Mouse (Mus musculus) hindbrain, embryonic 14.5 days (tissue): ENCODE measurements at regions not wholly inside any gene's neighbourhood (a gene's known extent, or its start where the extent isn't known, plus 50 kb on each side); places are given as distances from the start of the nearest gene placed in this dataset.

ENCODE experiments used
- ATAC-seq: fragments of 200-750 bp; cut with Nextera tagmentation; 2 replicates; pipeline ENCODE4 v1.8.0; 2017; ENCODE audit warnings: moderate number of reproducible peaks, mild to moderate bottlenecking, moderate TSS enrichment, moderate library complexity; ENCODE audit not compliant: low FRiP score
- DNase-seq: peaks from one replicate; pipeline ENCODE4 v3.0.0-alpha.2; 2015; ENCODE audit warnings: low spot score
- H3K27ac ChIP-seq: fragments of 300-500 bp; sonication (generic); 2 replicates; pipeline ENCODE4 v1.5.1; 2014; ENCODE audit warnings: mild to moderate bottlenecking, moderate library complexity
- H3K27me3 ChIP-seq: fragments of 300-500 bp; sonication (generic); 2 replicates; pipeline ENCODE4 v1.6.1; 2014; ENCODE audit warnings: mild to moderate bottlenecking, low read length, mixed read lengths; ENCODE audit not compliant: control insufficient read depth, insufficient read depth
- H3K36me3 ChIP-seq: fragments of 300-500 bp; sonication (generic); replicated peaks from 2 replicates; pipeline ENCODE4 v1.6.1; 2014; ENCODE audit not compliant: control insufficient read depth, insufficient read depth
- H3K4me1 ChIP-seq: fragments of 300-500 bp; sonication (generic); replicated peaks from 2 replicates; pipeline ENCODE4 v1.6.1; 2014; ENCODE audit warnings: antibody characterized with exemption, low read length, mixed read lengths; ENCODE audit not compliant: control insufficient read depth, insufficient read depth
- H3K4me2 ChIP-seq: fragments of 300-500 bp; sonication (generic); replicated peaks from 2 replicates; pipeline ENCODE4 v1.6.1; 2014; ENCODE audit warnings: mild to moderate bottlenecking, moderate library complexity
- H3K4me3 ChIP-seq: fragments of 300-500 bp; sonication (generic); replicated peaks from 2 replicates; pipeline ENCODE4 v1.5.1; 2014; ENCODE audit warnings: mild to moderate bottlenecking, low read length
- H3K9ac ChIP-seq: fragments of 300-500 bp; sonication (generic); 2 replicates; pipeline ENCODE4 v1.6.1; 2014
- H3K9me3 ChIP-seq: fragments of 300-500 bp; sonication (generic); 2 replicates; pipeline ENCODE4 v1.6.1; 2016; ENCODE audit warnings: low read length; ENCODE audit not compliant: control insufficient read depth
- WGBS: fragments of 180-500 bp; shearing (Covaris S2); extraction: QIAGEN DNeasy Blood & Tissue Kit; methylation state at CpG from one replicate; pipeline ENCODE4 v1.1.7; 2014; 5-methylcytosine and 5-hydroxymethylcytosine counted together

GRCm38 (mm10) chr3:103423290-103423689 is 144.2 kb downstream of the Trim33 start:
- no peak for ATAC-seq
- Histone ChIP-seq H3K27me3 (no peaks in the 10 kb centered on the region), H3K4me1 (peaks cover 33% of the 10 kb centered on the region), H3K27ac (no peak overlapping the region), H3K4me2 (no peak overlapping the region), H3K9me3 (no peaks in the 10 kb centered on the region), H3K36me3 (no peaks in the 10 kb centered on the region), H3K4me3 (no peak overlapping the region), H3K9ac (no peak overlapping the region)
- 82% methylated on average over 4 of the region's 4 CpGs for WGBS
- no peak for DNase-seq

- Histone ChIP-seq H3K4me2 (no peak overlapping the region), H3K36me3 (no peaks in the 10 kb centered on the region), H3K27ac (no peak overlapping the region), H3K4me3 (no peak overlapping the region), H3K9me3 (no peaks in the 10 kb centered on the region), H3K27me3 (no peaks in the 10 kb centered on the region), H3K4me1 (peaks cover 12% of the 10 kb centered on the region), H3K9ac (no peak overlapping the region)
- 88% methylated on average over 19 of the region's 19 CpGs for WGBS
- DNase-seq, result no peak
- ATAC-seq, result no peak
These were observed 146.8 kb downstream of the Trim33 start for GRCm38 (mm10) chr3:103425812-103426430.

GRCm38 (mm10) chr3:103429227-103429788 is 145.7 kb upstream of the Syt6 start:
- Histone ChIP-seq H3K27ac (no peak overlapping the region), H3K36me3 (no peaks in the 10 kb centered on the region), H3K4me3 (no peak overlapping the region), H3K9me3 (no peaks in the 10 kb centered on the region), H3K4me1 (no peaks in the 10 kb centered on the region), H3K27me3 (no peaks in the 10 kb centered on the region), H3K4me2 (no peak overlapping the region), H3K9ac (no peak overlapping the region)
- ATAC-seq, result no peak
- 15% methylated on average over 5 of the region's 5 CpGs for WGBS
- DNase-seq, result no peak

GRCm38 (mm10) chr3:103430131-103430530 is 144.9 kb upstream of the Syt6 start:
- no peaks in the 10 kb centered on the region for H3K36me3 ChIP-seq
- 88% methylated on average over 4 of the region's 4 CpGs for WGBS

GRCm38 (mm10) chr3:103432254-103432653 is 142.8 kb upstream of the Syt6 start:
- Histone ChIP-seq H3K4me1 (no peaks in the 10 kb centered on the region), H3K27ac (no peak overlapping the region), H3K27me3 (no peaks in the 10 kb centered on the region), H3K4me3 (no peak overlapping the region), H3K9ac (no peak overlapping the region), H3K36me3 (no peaks in the 10 kb centered on the region), H3K9me3 (no peaks in the 10 kb centered on the region), H3K4me2 (no peak overlapping the region)
- DNase-seq (no peak), ATAC-seq (no peak)
- 32% methylated on average over 5 of the region's 5 CpGs for WGBS

More at GRCm38 (mm10) chr3:103430131-103430530, 144.9 kb upstream of the Syt6 start:
- DNase-seq (no peak), ATAC-seq (no peak)
- H3K4me1 ChIP-seq, result no peaks in the 10 kb centered on the region
- H3K4me2 ChIP-seq, result no peak overlapping the region
- H3K27me3 ChIP-seq, result no peaks in the 10 kb centered on the region
- no peak overlapping the region for H3K27ac ChIP-seq
- no peak overlapping the region for H3K9ac ChIP-seq
- no peak overlapping the region for H3K4me3 ChIP-seq
- no peaks in the 10 kb centered on the region for H3K9me3 ChIP-seq

- Histone ChIP-seq H3K27me3 (no peaks in the 10 kb centered on the region), H3K4me2 (no peak overlapping the region), H3K4me1 (no peaks in the 10 kb centered on the region), H3K27ac (no peak overlapping the region), H3K9me3 (no peaks in the 10 kb centered on the region), H3K9ac (no peak overlapping the region), H3K36me3 (no peaks in the 10 kb centered on the region), H3K4me3 (no peak overlapping the region)
- DNase-seq, result no peak
- 82% methylated on average over 9 of the region's 9 CpGs for WGBS
- no peak for ATAC-seq
These were observed 138.0 kb upstream of the Syt6 start for GRCm38 (mm10) chr3:103436902-103437603.

- Histone ChIP-seq H3K36me3 (no peaks in the 10 kb centered on the region), H3K27me3 (no peaks in the 10 kb centered on the region), H3K4me3 (no peak overlapping the region), H3K27ac (no peak overlapping the region), H3K4me2 (no peak overlapping the region), H3K9me3 (no peaks in the 10 kb centered on the region), H3K9ac (no peak overlapping the region), H3K4me1 (no peaks in the 10 kb centered on the region)
- ATAC-seq (peak; percentile 46; the same call in 1 of the 2 replicates), DNase-seq (peak; percentile 68)
- WGBS, result 45% methylated on average over 12 of the region's 12 CpGs
These were observed 136.2 kb upstream of the Syt6 start for GRCm38 (mm10) chr3:103438791-103439354.

GRCm38 (mm10) chr3:103443247-103443646 is 131.8 kb upstream of the Syt6 start:
- Histone ChIP-seq H3K4me1 (no peaks in the 10 kb centered on the region), H3K9me3 (no peaks in the 10 kb centered on the region), H3K27ac (no peak overlapping the region), H3K4me3 (no peak overlapping the region), H3K9ac (no peak overlapping the region), H3K36me3 (no peaks in the 10 kb centered on the region), H3K4me2 (no peak overlapping the region), H3K27me3 (no peaks in the 10 kb centered on the region)
- DNase-seq (no peak), ATAC-seq (no peak)
- WGBS, result 86% methylated on average over 6 of the region's 6 CpGs

- ATAC-seq (no peak), DNase-seq (no peak)
- no peaks in the 10 kb centered on the region for H3K4me1 ChIP-seq
- H3K4me3 ChIP-seq, result no peak overlapping the region
- H3K9me3 ChIP-seq, result no peaks in the 10 kb centered on the region
- 91% methylated on average over 8 of the region's 8 CpGs for WGBS
- H3K27ac ChIP-seq, result no peak overlapping the region
- H3K27me3 ChIP-seq, result no peaks in the 10 kb centered on the region
- H3K9ac ChIP-seq, result no peak overlapping the region
- no peak overlapping the region for H3K4me2 ChIP-seq
- H3K36me3 ChIP-seq, result no peaks in the 10 kb centered on the region
These were observed 129.2 kb upstream of the Syt6 start for GRCm38 (mm10) chr3:103445852-103446251.
